Mouse (Mus musculus): ENCODE measurements around the gene Drg1.
"Not testable (repeated sequence)": the region's sequence is repeated elsewhere in the genome, so short reads cannot be mapped to it uniquely, and the experiment has no call there.

Drg1 gene

DNA sequence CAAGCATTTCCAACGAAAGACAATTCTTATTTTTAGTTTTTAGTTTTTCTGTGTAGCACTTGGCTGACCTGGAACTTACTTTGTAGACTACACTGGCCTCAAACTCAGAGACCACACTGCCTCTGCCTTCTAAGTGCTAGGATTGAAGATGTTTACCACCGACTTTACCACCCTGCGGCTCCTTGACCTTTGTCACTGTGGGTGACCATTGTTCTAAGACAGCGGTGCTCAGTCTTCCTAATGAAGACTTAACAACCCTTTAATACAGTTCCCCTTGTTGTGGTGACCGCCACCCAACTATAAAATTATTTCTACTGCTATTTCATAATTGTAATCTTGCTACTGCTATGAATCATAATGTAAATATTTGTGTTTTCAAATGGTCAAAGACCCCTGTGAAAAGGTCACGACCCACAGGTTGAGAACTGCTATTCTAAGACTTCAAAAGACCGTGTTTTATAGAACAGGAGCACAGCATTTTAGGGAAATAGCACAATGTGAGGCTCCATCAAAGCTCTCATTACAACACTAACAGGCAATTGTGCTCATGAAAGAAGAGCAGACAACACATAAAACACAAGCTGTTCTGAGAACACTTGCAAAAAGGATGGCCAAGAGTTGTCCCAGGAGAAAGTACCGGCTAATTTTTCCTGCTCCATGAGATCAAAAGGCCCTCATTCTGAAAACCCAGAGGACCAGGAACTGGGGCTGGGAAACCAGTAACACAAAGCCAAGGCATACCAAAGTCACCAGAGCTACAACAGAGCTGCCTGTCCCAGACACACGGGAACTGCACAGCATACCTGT, 120.7 kb downstream of the Drg1 start:
- not testable (repeated sequence) for H3K27me3 ChIP-seq (ENCODE audit: insufficient read depth, low read length); H3K4me3 ChIP-seq (replicated peaks; ENCODE audit: low read length); H3K36me3 ChIP-seq (ENCODE audit: insufficient read depth, low read length); H3K9me3 ChIP-seq (ENCODE audit: low read length)
- TF ChIP-seq NANOG (IDR thresholded peaks at IDR 0.05; ENCODE audit: borderline replicate concordance, low read length), result peak; percentile 96
- peaks cover 36% of the 10 kb centered on the region for H3K4me1 ChIP-seq (replicated peaks; ENCODE audit: low read depth, low read length)

- not testable (repeated sequence) for H3K36me3 ChIP-seq (ENCODE audit: insufficient read depth, low read length); H3K4me3 ChIP-seq (replicated peaks; ENCODE audit: low read length); H3K27me3 ChIP-seq (ENCODE audit: insufficient read depth, low read length); H3K9me3 ChIP-seq (ENCODE audit: low read length)
- H3K4me1 ChIP-seq (replicated peaks; ENCODE audit: low read depth, low read length), result peaks cover 33% of the 10 kb centered on the region
These were observed 122.2 kb downstream of the Drg1 start for GRCm38 (mm10) chr11:3143984-3144383.

GRCm38 (mm10) chr11:3142413-3142812, 123.8 kb downstream of the Drg1 start:
- not testable (repeated sequence) for H3K4me3 ChIP-seq (replicated peaks; ENCODE audit: low read length); H3K9me3 ChIP-seq (ENCODE audit: low read length); H3K27me3 ChIP-seq (ENCODE audit: insufficient read depth, low read length); H3K36me3 ChIP-seq (ENCODE audit: insufficient read depth, low read length)
- H3K4me1 ChIP-seq (replicated peaks; ENCODE audit: low read depth, low read length), result peaks cover 32% of the 10 kb centered on the region

DNA sequence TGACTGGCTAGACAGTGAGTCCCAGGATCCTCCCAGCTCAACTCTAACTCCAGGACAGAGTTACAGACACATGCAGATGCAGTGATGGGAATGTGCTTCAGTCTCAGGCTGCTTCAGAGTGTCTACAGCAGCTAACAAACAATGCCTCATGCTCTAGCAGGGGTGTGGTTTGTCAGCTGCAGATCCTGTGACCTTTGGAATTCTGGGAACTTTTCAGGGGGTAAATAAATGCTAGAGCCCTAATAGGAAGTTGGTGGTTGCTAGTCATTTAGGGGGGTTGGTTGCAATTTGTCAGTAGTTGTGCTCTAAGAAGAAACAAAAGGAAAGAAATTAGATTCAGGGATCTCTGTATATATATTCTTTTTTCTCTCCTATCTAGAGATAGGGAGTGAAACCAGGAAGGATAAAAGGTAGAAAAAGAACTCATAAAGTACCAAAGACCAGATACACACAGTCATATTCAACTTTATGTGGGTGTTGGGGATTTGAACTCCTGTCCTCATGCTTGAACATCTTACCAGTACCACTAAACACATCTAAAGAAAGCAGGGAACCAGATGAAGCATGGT, 125.2 kb downstream of the Drg1 start:
- not testable (repeated sequence) for H3K4me3 ChIP-seq (replicated peaks; ENCODE audit: low read length); H3K9me3 ChIP-seq (ENCODE audit: low read length); H3K36me3 ChIP-seq (ENCODE audit: insufficient read depth, low read length); H3K27me3 ChIP-seq (ENCODE audit: insufficient read depth, low read length)
- H3K4me1 ChIP-seq (replicated peaks; ENCODE audit: low read depth, low read length), result peaks cover 23% of the 10 kb centered on the region

GRCm38 (mm10) chr11:3138323-3138722, 127.9 kb downstream of the Drg1 start:
- H3K4me1 ChIP-seq (replicated peaks; ENCODE audit: low read depth, low read length); H3K27me3 ChIP-seq (ENCODE audit: insufficient read depth, low read length); H3K4me3 ChIP-seq (replicated peaks; ENCODE audit: low read length); H3K36me3 ChIP-seq (ENCODE audit: insufficient read depth, low read length); H3K9me3 ChIP-seq (ENCODE audit: low read length): not testable (repeated sequence)

Measured in E14TG2a.4 (cell line).